Mouse (Mus musculus): ENCODE measurements around the gene Gm49373. TPM values are rescaled to one million over a fixed set of nuclear protein-coding genes. Genes with fewer than 3 reads are reported as not detected.
"Not testable (repeated sequence)": the region's sequence is repeated elsewhere in the genome, so short reads cannot be mapped to it uniquely, and the experiment has no call there.

Gm49373 gene
- polyA plus RNA-seq, 1 experiment from 2014 or later = 0.49 TPM

- H3K4me3 ChIP-seq (ENCODE audit: control insufficient read depth in 1 of 2, insufficient read depth in 1 of 2, low read depth in 1 of 2, low read length in 2 of 2) = peak overlapping the region; percentile 68 to 85
- WGBS = 8% methylated on average over 4 of the region's 4 CpGs
- H3K9ac ChIP-seq (ENCODE audit: low read length) = peak overlapping the region; percentile 90
- H3K4me1 ChIP-seq (ENCODE audit: control insufficient read depth in 2 of 2, insufficient read depth in 2 of 2, low read length in 2 of 2) = peaks cover 0 to 12% of the 10 kb centered on the region in 2 experiments; a peak in 2 of 4 replicates
- peak overlapping the region; percentile 90 for H3K4me2 ChIP-seq (ENCODE audit: low read length)
- no peaks in the 10 kb centered on the region for H3K9me3 ChIP-seq (ENCODE audit: control insufficient read depth, low read length)
- no peak for ATAC-seq (ENCODE audit: insufficient number of reproducible peaks, insufficient read depth, low FRiP score, low read depth)
- peaks cover 56% of the 10 kb centered on the region for H3K36me3 ChIP-seq (ENCODE audit: control insufficient read depth, insufficient read depth, low read length)
- no peaks in the 10 kb centered on the region for H3K27me3 ChIP-seq (ENCODE audit: control insufficient read depth, insufficient read depth, low read length)
- H3K27ac ChIP-seq (replicated peaks in 1 of 2; ENCODE audit: control insufficient read depth in 1 of 2, insufficient read depth in 1 of 2, low read depth in 2 of 2, low read length in 2 of 2) = peak overlapping the region in 1 of 2 experiments; percentile 46; a peak in 2 of 4 replicates
Observed at GRCm38 (mm10) chr9:21072641-21073040, 255 bp downstream of the Gm49373 start.

- Histone ChIP-seq H3K36me3 (ENCODE audit: control insufficient read depth, insufficient read depth, low read length) (peaks cover 59% of the 10 kb centered on the region), H3K9me3 (ENCODE audit: control insufficient read depth, low read length) (no peaks in the 10 kb centered on the region), H3K27ac (replicated peaks in 1 of 2; ENCODE audit: control insufficient read depth in 1 of 2, insufficient read depth in 1 of 2, low read depth in 2 of 2, low read length in 2 of 2) (no peak within 1 kb of the TSS), H3K4me1 (ENCODE audit: control insufficient read depth in 2 of 2, insufficient read depth in 2 of 2, low read length in 2 of 2) (no peaks in the 10 kb centered on the region), H3K27me3 (ENCODE audit: control insufficient read depth, insufficient read depth, low read length) (no peaks in the 10 kb centered on the region), H3K9ac (ENCODE audit: low read length) (no peak within 1 kb of the TSS), H3K4me3 (ENCODE audit: control insufficient read depth in 1 of 2, insufficient read depth in 1 of 2, low read depth in 1 of 2, low read length in 2 of 2) (no peak within 1 kb of the TSS), H3K4me2 (ENCODE audit: low read length) (no peak within 1 kb of the TSS)
- ATAC-seq (ENCODE audit: insufficient number of reproducible peaks, insufficient read depth, low FRiP score, low read depth) = no peak
- WGBS = 81% methylated on average over 27 of the region's 27 CpGs
Observed at GRCm38 (mm10) chr9:21067006-21067684, 5.8 kb downstream of the Gm49373 start, which contains the start of gene Zglp1. Gene Zglp1, minus strand, starts transcription at chr9:21067093.

- no peak overlapping the region for H3K4me3 ChIP-seq (ENCODE audit: control insufficient read depth in 1 of 2, insufficient read depth in 1 of 2, low read depth in 1 of 2, low read length in 2 of 2)
- WGBS = 94% methylated on average over 2 of the region's 2 CpGs
- no peak overlapping the region for H3K4me2 ChIP-seq (ENCODE audit: low read length)
- H3K9ac ChIP-seq (ENCODE audit: low read length) = no peak overlapping the region
- no peaks in the 10 kb centered on the region for H3K9me3 ChIP-seq (ENCODE audit: control insufficient read depth, low read length)
- no peak for ATAC-seq (ENCODE audit: insufficient number of reproducible peaks, insufficient read depth, low FRiP score, low read depth)
- no peaks in the 10 kb centered on the region for H3K27me3 ChIP-seq (ENCODE audit: control insufficient read depth, insufficient read depth, low read length)
- H3K27ac ChIP-seq (replicated peaks in 1 of 2; ENCODE audit: control insufficient read depth in 1 of 2, insufficient read depth in 1 of 2, low read depth in 2 of 2, low read length in 2 of 2) = no peak overlapping the region
- H3K36me3 ChIP-seq (ENCODE audit: control insufficient read depth, insufficient read depth, low read length) = peaks cover 42% of the 10 kb centered on the region
- no peaks in the 10 kb centered on the region for H3K4me1 ChIP-seq (ENCODE audit: control insufficient read depth in 2 of 2, insufficient read depth in 2 of 2, low read length in 2 of 2)
Observed at GRCm38 (mm10) chr9:21062928-21063327, 10.0 kb downstream of the Gm49373 start.

- Histone ChIP-seq H3K27me3 (ENCODE audit: control insufficient read depth, insufficient read depth, low read length) (no peaks in the 10 kb centered on the region), H3K4me3 (ENCODE audit: control insufficient read depth in 1 of 2, insufficient read depth in 1 of 2, low read depth in 1 of 2, low read length in 2 of 2) (no peak overlapping the region), H3K36me3 (ENCODE audit: control insufficient read depth, insufficient read depth, low read length) (no peaks in the 10 kb centered on the region), H3K4me1 (ENCODE audit: control insufficient read depth in 2 of 2, insufficient read depth in 2 of 2, low read length in 2 of 2) (no peaks in the 10 kb centered on the region), H3K27ac (replicated peaks in 1 of 2; ENCODE audit: control insufficient read depth in 1 of 2, insufficient read depth in 1 of 2, low read depth in 2 of 2, low read length in 2 of 2) (no peak overlapping the region), H3K4me2 (ENCODE audit: low read length) (no peak overlapping the region), H3K9me3 (ENCODE audit: control insufficient read depth, low read length) (no peaks in the 10 kb centered on the region), H3K9ac (ENCODE audit: low read length) (no peak overlapping the region)
- 54% methylated on average over 10 of the region's 10 CpGs for WGBS
- ATAC-seq (ENCODE audit: insufficient number of reproducible peaks, insufficient read depth, low FRiP score, low read depth) = no peak
Observed at GRCm38 (mm10) chr9:21051578-21051977, 21.3 kb downstream of the Gm49373 start.

- no peaks in the 10 kb centered on the region for H3K36me3 ChIP-seq (ENCODE audit: control insufficient read depth, insufficient read depth, low read length)
- no peak for ATAC-seq (ENCODE audit: insufficient number of reproducible peaks, insufficient read depth, low FRiP score, low read depth)
- no peaks in the 10 kb centered on the region for H3K9me3 ChIP-seq (ENCODE audit: control insufficient read depth, low read length)
- H3K27me3 ChIP-seq (ENCODE audit: control insufficient read depth, insufficient read depth, low read length) = no peaks in the 10 kb centered on the region
- H3K4me2 ChIP-seq (ENCODE audit: low read length) = no peak overlapping the region
- no peak overlapping the region for H3K4me3 ChIP-seq (ENCODE audit: control insufficient read depth in 1 of 2, insufficient read depth in 1 of 2, low read depth in 1 of 2, low read length in 2 of 2)
- no peaks in the 10 kb centered on the region for H3K4me1 ChIP-seq (ENCODE audit: control insufficient read depth in 2 of 2, insufficient read depth in 2 of 2, low read length in 2 of 2)
- H3K9ac ChIP-seq (ENCODE audit: low read length) = no peak overlapping the region
- no peak overlapping the region for H3K27ac ChIP-seq (replicated peaks in 1 of 2; ENCODE audit: control insufficient read depth in 1 of 2, insufficient read depth in 1 of 2, low read depth in 2 of 2, low read length in 2 of 2)
- 68% methylated on average over 3 of the region's 3 CpGs for WGBS
Observed at GRCm38 (mm10) chr9:21045235-21045634, 27.7 kb downstream of the Gm49373 start.

GRCm38 (mm10) chr9:21044785-21045184 is 28.1 kb downstream of the Gm49373 start:
- not testable (repeated sequence) for H3K9ac ChIP-seq (ENCODE audit: low read length); H3K4me2 ChIP-seq (ENCODE audit: low read length); H3K9me3 ChIP-seq (ENCODE audit: control insufficient read depth, low read length); H3K36me3 ChIP-seq (ENCODE audit: control insufficient read depth, insufficient read depth, low read length); ATAC-seq (ENCODE audit: insufficient number of reproducible peaks, insufficient read depth, low FRiP score, low read depth); H3K27ac ChIP-seq (replicated peaks in 1 of 2; ENCODE audit: control insufficient read depth in 1 of 2, insufficient read depth in 1 of 2, low read depth in 2 of 2, low read length in 2 of 2); H3K4me3 ChIP-seq (ENCODE audit: control insufficient read depth in 1 of 2, insufficient read depth in 1 of 2, low read depth in 1 of 2, low read length in 2 of 2); H3K27me3 ChIP-seq (ENCODE audit: control insufficient read depth, insufficient read depth, low read length); H3K4me1 ChIP-seq (ENCODE audit: control insufficient read depth in 2 of 2, insufficient read depth in 2 of 2, low read length in 2 of 2)
- WGBS = 62% methylated on average over 1 of the region's 1 CpGs

GRCm38 (mm10) chr9:21043563-21043962 is 29.3 kb downstream of the Gm49373 start:
- no peaks in the 10 kb centered on the region for H3K4me1 ChIP-seq (ENCODE audit: control insufficient read depth in 2 of 2, insufficient read depth in 2 of 2, low read length in 2 of 2)
- no peak for ATAC-seq (ENCODE audit: insufficient number of reproducible peaks, insufficient read depth, low FRiP score, low read depth)
- no peak overlapping the region for H3K4me2 ChIP-seq (ENCODE audit: low read length)
- no peak overlapping the region for H3K9ac ChIP-seq (ENCODE audit: low read length)
- WGBS = 63% methylated on average over 4 of the region's 4 CpGs
- H3K27ac ChIP-seq (replicated peaks in 1 of 2; ENCODE audit: control insufficient read depth in 1 of 2, insufficient read depth in 1 of 2, low read depth in 2 of 2, low read length in 2 of 2) = no peak overlapping the region
- H3K36me3 ChIP-seq (ENCODE audit: control insufficient read depth, insufficient read depth, low read length) = no peaks in the 10 kb centered on the region
- H3K27me3 ChIP-seq (ENCODE audit: control insufficient read depth, insufficient read depth, low read length) = peaks cover 5% of the 10 kb centered on the region; the same call in 1 of the 2 replicates
- H3K9me3 ChIP-seq (ENCODE audit: control insufficient read depth, low read length) = peaks cover 3% of the 10 kb centered on the region; the same call in 1 of the 2 replicates
- H3K4me3 ChIP-seq (ENCODE audit: control insufficient read depth in 1 of 2, insufficient read depth in 1 of 2, low read depth in 1 of 2, low read length in 2 of 2) = no peak overlapping the region

GRCm38 (mm10) chr9:21041308-21041707 is 31.6 kb downstream of the Gm49373 start:
- Histone ChIP-seq H3K36me3 (ENCODE audit: control insufficient read depth, insufficient read depth, low read length) (no peaks in the 10 kb centered on the region), H3K27ac (replicated peaks in 1 of 2; ENCODE audit: control insufficient read depth in 1 of 2, insufficient read depth in 1 of 2, low read depth in 2 of 2, low read length in 2 of 2) (no peak overlapping the region), H3K9ac (ENCODE audit: low read length) (no peak overlapping the region), H3K9me3 (ENCODE audit: control insufficient read depth, low read length) (peaks cover 3% of the 10 kb centered on the region; the same call in 1 of the 2 replicates), H3K27me3 (ENCODE audit: control insufficient read depth, insufficient read depth, low read length) (peaks cover 27% of the 10 kb centered on the region), H3K4me3 (ENCODE audit: control insufficient read depth in 1 of 2, insufficient read depth in 1 of 2, low read depth in 1 of 2, low read length in 2 of 2) (no peak overlapping the region), H3K4me1 (ENCODE audit: control insufficient read depth in 2 of 2, insufficient read depth in 2 of 2, low read length in 2 of 2) (peaks cover 13 to 17% of the 10 kb centered on the region in 2 experiments), H3K4me2 (ENCODE audit: low read length) (no peak overlapping the region)
- no peak for ATAC-seq (ENCODE audit: insufficient number of reproducible peaks, insufficient read depth, low FRiP score, low read depth)
- 48% methylated on average over 4 of the region's 4 CpGs for WGBS

Data from heart, embryonic 14.5 days (tissue).